11 mouse cellular contexts compared by ENCODE assay signal in the genomic region with DNA sequence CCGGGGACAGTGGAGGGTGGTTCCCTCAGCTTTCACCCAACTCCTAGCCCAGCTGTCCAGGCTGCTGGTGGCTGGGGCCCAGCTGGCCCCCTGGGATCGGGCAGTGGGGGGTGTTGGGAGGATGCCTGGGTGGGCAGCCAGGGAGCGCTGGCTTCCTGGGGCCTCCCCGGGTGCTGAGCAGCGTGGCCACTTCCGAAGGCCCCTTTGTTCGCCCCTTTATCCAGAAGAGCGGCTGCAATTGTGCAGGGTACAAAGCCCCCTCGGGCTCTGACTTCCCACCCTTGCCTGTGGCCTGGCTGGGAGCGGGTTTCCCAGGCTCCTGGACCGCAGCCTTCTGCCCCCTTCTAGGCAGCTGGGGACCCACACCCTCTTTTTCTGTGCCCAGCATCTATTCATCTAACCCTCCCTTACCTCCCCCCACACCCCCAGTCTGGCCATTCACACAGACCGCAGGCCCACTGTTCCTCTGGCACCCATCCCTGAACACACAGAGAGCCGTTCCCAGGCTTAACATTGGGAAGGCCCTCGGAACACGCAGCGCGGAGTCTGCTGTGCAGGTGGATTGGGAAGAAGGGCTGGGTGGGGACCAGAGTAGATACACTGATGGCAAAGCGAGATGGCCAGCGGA. TPM values are rescaled to one million over a fixed set of nuclear protein-coding genes. Genes with fewer than 3 reads are reported as not detected.
DNase-seq lines count a peak whose midpoint lies in the region; ATAC-seq and TF ChIP-seq lines count a peak whose summit lies in the region.
"Had no signal": no experiment of that assay in that cellular context is flagged by ENCODE, and none has a peak within 500 bp of the region (broad histone marks: within the 10 kb centered on the region; RNA-seq: fewer than 3 reads in every experiment).

No protein-coding gene starts in this region.

- peak overlapping the region; percentile 5; the same call in 1 of the 2 replicates for H3K4me2 ChIP-seq in forebrain, embryonic 12.5 days
- H3K4me2 ChIP-seq in kidney, embryonic 15.5 days, result no peak overlapping the region
- H3K4me2 ChIP-seq: heart, embryonic 13.5 days had no signal

- peak; percentile 67 for ATAC-seq in forebrain, embryonic 12.5 days (ENCODE audit: low FRiP score)
- ATAC-seq in kidney, embryonic 15.5 days (replicated peaks; ENCODE audit: low FRiP score), result no peak
- ATAC-seq: intestine, embryonic 16.5 days; Patski had no signal

- H3K4me3 ChIP-seq in E14TG2a.4 (replicated peaks; ENCODE audit: low read length), result peak overlapping the region; percentile 48
- H3K4me3 ChIP-seq in forebrain, embryonic 12.5 days (replicated peaks), result no peak overlapping the region
- no peak overlapping the region for H3K4me3 ChIP-seq in kidney, embryonic 15.5 days (replicated peaks)
- H3K4me3 ChIP-seq: heart, embryonic 13.5 days had no signal

- H3K4me1 ChIP-seq in E14TG2a.4 (replicated peaks; ENCODE audit: low read depth, low read length), result peaks cover 27% of the 10 kb centered on the region
- H3K4me1 ChIP-seq in forebrain, embryonic 12.5 days, result peaks cover 43% of the 10 kb centered on the region
- H3K4me1 ChIP-seq in kidney, embryonic 15.5 days, result peaks cover 8% of the 10 kb centered on the region

- no peaks in the 10 kb centered on the region for H3K36me3 ChIP-seq in E14TG2a.4 (ENCODE audit: insufficient read depth, low read length)
- H3K36me3 ChIP-seq in forebrain, embryonic 12.5 days (replicated peaks), result no peaks in the 10 kb centered on the region
- H3K36me3 ChIP-seq in kidney, embryonic 15.5 days, result no peaks in the 10 kb centered on the region
- H3K36me3 ChIP-seq: heart, embryonic 13.5 days had no signal

- H3K9ac ChIP-seq in forebrain, embryonic 12.5 days, result peak overlapping the region; percentile 29; the same call in 1 of the 2 replicates
- no peak overlapping the region for H3K9ac ChIP-seq in kidney, embryonic 15.5 days
- H3K9ac ChIP-seq: heart, embryonic 13.5 days had no signal

- H3K27ac ChIP-seq in forebrain, embryonic 12.5 days, result peak overlapping the region; percentile 79
- no peak overlapping the region for H3K27ac ChIP-seq in kidney, embryonic 15.5 days
- H3K27ac ChIP-seq: heart, embryonic 13.5 days had no signal

- no peaks in the 10 kb centered on the region for H3K9me3 ChIP-seq in E14TG2a.4 (ENCODE audit: low read length)
- H3K9me3 ChIP-seq in forebrain, embryonic 12.5 days, result no peaks in the 10 kb centered on the region
- no peaks in the 10 kb centered on the region for H3K9me3 ChIP-seq in kidney, embryonic 15.5 days (replicated peaks)
- H3K9me3 ChIP-seq: heart, embryonic 13.5 days had no signal

- peaks cover 92% of the 10 kb centered on the region for H3K27me3 ChIP-seq in E14TG2a.4 (ENCODE audit: insufficient read depth, low read length)
- H3K27me3 ChIP-seq in forebrain, embryonic 12.5 days, result peaks cover 9% of the 10 kb centered on the region; the same call in 1 of the 2 replicates
- peaks cover 59% of the 10 kb centered on the region for H3K27me3 ChIP-seq in kidney, embryonic 15.5 days

- TF ChIP-seq CTCF in E14TG2a.4 (conservative IDR thresholded peaks at IDR 0.05; ENCODE audit: low read length), result no peak

- WGBS in forebrain, embryonic 12.5 days, result 26% methylated on average over 19 of the region's 19 CpGs
- WGBS in kidney, embryonic 15.5 days, result 63% methylated on average over 19 of the region's 19 CpGs

- DNase-seq in layer of hippocampus, adult 11-12 months (ENCODE audit: low spot score), result peak; percentile 36
- DNase-seq in layer of hippocampus, adult 18-20 months (ENCODE audit: low spot score in 2 of 2), result no peak
- peak; percentile 46 to 68 for DNase-seq in layer of hippocampus, postnatal 36 days
- DNase-seq in kidney, postnatal 25 days, result no peak
- DNase-seq in ovary, adult 18-20 months (ENCODE audit: low spot score), result no peak

RNA-seq across cellular contexts. Expression of gene Rhcg, which starts 45.2 kb away (rescaled TPM):
- 1 to 10 TPM in 1 of 2 experiments, under 1 TPM in 1; 0.82 to 1.8 TPM for total RNA-seq in layer of hippocampus, adult 18-20 months (2021)
- polyA plus RNA-seq in forebrain, embryonic 12.5 days (2016; fragmentation: Nextera tagmentation; extraction: Ambion mirVana), result 7.1 and 8.5 TPM in 2 replicates
- total RNA-seq in layer of hippocampus, postnatal 36 days (2021), result 1 to 10 TPM; 1.1 to 1.2 TPM
- polyA plus RNA-seq in kidney, embryonic 15.5 days (2015; fragmentation: Nextera tagmentation; extraction: Ambion mirVana), result 28.8 and 29.9 TPM in 2 replicates
- polyA plus RNA-seq: heart, embryonic 13.5 days had no signal

Comparison
In these comparisons a context has a peak if more than half of its experiments do, and no peak if none do; other contexts are left out.
1. DNase-seq: peak in layer of hippocampus, adult 11-12 months (single experiment) and layer of hippocampus, postnatal 36 days (2 of 2); none in layer of hippocampus, adult 18-20 months (0 of 2), kidney, postnatal 25 days (0 of 2) and ovary, adult 18-20 months (single experiment).